8 mouse cellular contexts compared by ENCODE assay signal in the genomic region with DNA sequence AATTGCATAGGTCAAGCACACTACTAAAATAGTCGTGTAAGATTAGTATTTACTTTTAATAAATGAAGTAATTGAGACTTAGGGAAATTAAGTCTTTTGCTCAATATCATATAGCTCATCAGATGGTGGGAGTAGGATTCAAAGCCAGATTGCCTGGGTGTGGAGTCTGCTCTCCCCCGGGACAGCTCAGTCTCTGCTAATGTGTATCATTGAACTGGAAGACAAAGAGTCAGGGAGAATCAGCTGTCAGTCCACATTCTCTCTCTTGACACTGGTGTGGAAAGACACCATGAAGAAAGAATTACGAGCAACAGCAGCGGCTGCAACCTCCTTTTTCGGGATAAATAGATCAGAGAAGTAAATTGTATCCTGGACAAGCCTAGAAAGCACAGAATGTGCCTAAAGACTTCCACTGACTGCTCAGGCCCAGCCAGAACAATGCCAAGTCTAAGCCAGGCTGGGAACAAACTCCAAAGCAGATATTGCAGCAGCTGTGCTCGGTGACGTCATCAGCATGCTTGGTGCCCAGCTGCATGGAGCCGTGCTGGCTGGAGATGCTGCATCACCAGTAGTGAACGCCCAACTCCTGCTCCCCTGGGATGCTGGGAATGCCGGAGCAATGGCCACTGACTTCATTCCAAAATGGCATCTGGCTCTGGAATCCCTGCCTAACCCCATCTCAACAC. TPM values are rescaled to one million over a fixed set of nuclear protein-coding genes. Genes with fewer than 3 reads are reported as not detected.
A peak's percentile ranks its signal among the peaks of the same experiment; 100 is the strongest.
DNase-seq lines count a peak whose midpoint lies in the region; ATAC-seq and TF ChIP-seq lines count a peak whose summit lies in the region.

No protein-coding gene starts in this region.

- H3K4me2 ChIP-seq in forebrain, embryonic 11.5 days (ENCODE audit: low read depth, low read length, severe bottlenecking): no peak overlapping the region
- no peak overlapping the region for H3K4me2 ChIP-seq in hindbrain, postnatal 0 days (ENCODE audit: low read depth, low read length)
- no peak overlapping the region for H3K4me2 ChIP-seq in midbrain, embryonic 13.5 days (replicated peaks)

- TF ChIP-seq CTCF in hindbrain, postnatal 0 days (IDR thresholded peaks at IDR 0.05; ENCODE audit: low read depth): no peak

- no peak for DNase-seq in forebrain, embryonic 10.5 days (ENCODE audit: extremely low spot score, low spot score)
- no peak for DNase-seq in forebrain, embryonic 11.5 days (ENCODE audit: low spot score)
- DNase-seq in adrenal gland, adult 8-10 months: peak; percentile 5
- peak; percentile 79 for DNase-seq in gastrocnemius, postnatal 10 days
- peak; percentile 79 for DNase-seq in hindbrain, postnatal 0 days (ENCODE audit: low spot score)
- peak; percentile 72 for DNase-seq in telencephalon, adult 2 months (ENCODE audit: low read depth, low spot score)
- DNase-seq in natural killer cell, adult 2 months (ENCODE audit: low spot score in 2 of 2): no peak

- no peak overlapping the region for H3K9ac ChIP-seq in forebrain, embryonic 11.5 days (ENCODE audit: low read length)
- H3K9ac ChIP-seq in hindbrain, postnatal 0 days (replicated peaks; ENCODE audit: low read length): no peak overlapping the region
- H3K9ac ChIP-seq in midbrain, embryonic 13.5 days (replicated peaks): no peak overlapping the region

- no peak overlapping the region for H3K4me3 ChIP-seq in forebrain, embryonic 10.5 days
- H3K4me3 ChIP-seq in forebrain, embryonic 11.5 days (ENCODE audit: low read depth, low read length): no peak overlapping the region
- H3K4me3 ChIP-seq in hindbrain, postnatal 0 days (ENCODE audit: low read length): no peak overlapping the region
- H3K4me3 ChIP-seq in midbrain, embryonic 13.5 days (replicated peaks): no peak overlapping the region

- peaks cover 3% of the 10 kb centered on the region; the same call in 1 of the 2 replicates for H3K9me3 ChIP-seq in forebrain, embryonic 10.5 days
- H3K9me3 ChIP-seq in forebrain, embryonic 11.5 days (ENCODE audit: control insufficient read depth, low read length): no peaks in the 10 kb centered on the region
- H3K9me3 ChIP-seq in hindbrain, postnatal 0 days (ENCODE audit: low read length): no peaks in the 10 kb centered on the region
- 0 out of 2 replicates have a peak, but pooled peaks cover 3% of the 10 kb centered on the region for H3K9me3 ChIP-seq in midbrain, embryonic 13.5 days

- peaks cover 13% of the 10 kb centered on the region for H3K4me1 ChIP-seq in forebrain, embryonic 10.5 days
- H3K4me1 ChIP-seq in forebrain, embryonic 11.5 days (replicated peaks; ENCODE audit: control insufficient read depth, insufficient read depth, low read length): no peaks in the 10 kb centered on the region
- H3K4me1 ChIP-seq in hindbrain, postnatal 0 days (ENCODE audit: insufficient read depth, low read length): peaks cover 6% of the 10 kb centered on the region; the same call in 1 of the 2 replicates
- H3K4me1 ChIP-seq in midbrain, embryonic 13.5 days (replicated peaks): peaks cover 11% of the 10 kb centered on the region

- ATAC-seq in forebrain, embryonic 11.5 days (replicated peaks; ENCODE audit: low FRiP score): no peak
- ATAC-seq in hindbrain, postnatal 0 days: peak; percentile 89
- ATAC-seq in midbrain, embryonic 13.5 days: peak; percentile 95

- H3K27me3 ChIP-seq in forebrain, embryonic 10.5 days (ENCODE audit: poor library complexity, severe bottlenecking): no peaks in the 10 kb centered on the region
- H3K27me3 ChIP-seq in forebrain, embryonic 11.5 days (ENCODE audit: control insufficient read depth, insufficient read depth, low read length): no peaks in the 10 kb centered on the region
- no peaks in the 10 kb centered on the region for H3K27me3 ChIP-seq in hindbrain, postnatal 0 days (ENCODE audit: insufficient read depth, low read length)
- H3K27me3 ChIP-seq in midbrain, embryonic 13.5 days: no peaks in the 10 kb centered on the region

- peak overlapping the region; percentile 67 for H3K27ac ChIP-seq in forebrain, embryonic 10.5 days
- H3K27ac ChIP-seq in forebrain, embryonic 11.5 days (ENCODE audit: low read depth, low read length): no peak overlapping the region
- H3K27ac ChIP-seq in hindbrain, postnatal 0 days: no peak overlapping the region
- peak overlapping the region; percentile 80 for H3K27ac ChIP-seq in midbrain, embryonic 13.5 days

- 71% methylated on average over 10 of the region's 10 CpGs for WGBS in forebrain, embryonic 10.5 days
- 73% methylated on average over 10 of the region's 10 CpGs for WGBS in forebrain, embryonic 11.5 days
- WGBS in hindbrain, postnatal 0 days: 27% methylated on average over 10 of the region's 10 CpGs
- 37% methylated on average over 10 of the region's 10 CpGs for WGBS in midbrain, embryonic 13.5 days

- H3K36me3 ChIP-seq in forebrain, embryonic 10.5 days (replicated peaks): no peaks in the 10 kb centered on the region
- no peaks in the 10 kb centered on the region for H3K36me3 ChIP-seq in forebrain, embryonic 11.5 days (ENCODE audit: control insufficient read depth, insufficient read depth, low read length)
- no peaks in the 10 kb centered on the region for H3K36me3 ChIP-seq in hindbrain, postnatal 0 days (ENCODE audit: insufficient read depth, low read length)
- H3K36me3 ChIP-seq in midbrain, embryonic 13.5 days: no peaks in the 10 kb centered on the region

RNA-seq across cellular contexts. Expression of a gene that starts 14.5 kb away (rescaled TPM):
- polyA plus RNA-seq in forebrain, embryonic 10.5 days (2016; fragmentation: Nextera tagmentation; extraction: Ambion mirVana): 5.5 and 6.2 TPM in 2 replicates
- polyA plus RNA-seq in forebrain, embryonic 11.5 days (2014; fragmentation: Nextera tagmentation; extraction: Ambion mirVana): 3.0 and 7.0 TPM in 2 replicates
- 100 to 1,000 TPM; 177 to 191 (median 185) TPM for total RNA-seq in adrenal gland, adult 8-10 months (2022)
- 100 to 1,000 TPM; 179 to 186 TPM for total RNA-seq in gastrocnemius, postnatal 10 days (2021)
- 170 and 196 TPM in 2 replicates for total RNA-seq in hindbrain, postnatal 0 days (2014; rRNA removed)
- polyA plus RNA-seq in hindbrain, postnatal 0 days (2015; fragmentation: Nextera tagmentation; extraction: Ambion mirVana): 4.0 TPM in 2 replicates
- 3.7 and 4.9 TPM in 2 replicates for polyA plus RNA-seq in midbrain, embryonic 13.5 days (2015; fragmentation: Nextera tagmentation; extraction: Ambion mirVana)

Comparison
In these comparisons a context has a peak if more than half of its experiments do, and no peak if none do; other contexts are left out.
1. H3K27ac ChIP-seq: peak in forebrain, embryonic 10.5 days (single experiment) and midbrain, embryonic 13.5 days (single experiment); none in forebrain, embryonic 11.5 days (single experiment) and hindbrain, postnatal 0 days (single experiment).
2. DNase-seq: peak in adrenal gland, adult 8-10 months (single experiment), gastrocnemius, postnatal 10 days (single experiment), hindbrain, postnatal 0 days (single experiment) and telencephalon, adult 2 months (single experiment); none in forebrain, embryonic 10.5 days (single experiment), forebrain, embryonic 11.5 days (single experiment) and natural killer cell, adult 2 months (0 of 2).